Mouse (Mus musculus): ENCODE measurements around the gene Olfr1458.

Olfr1458 gene

GRCm38 (mm10) chr19:13106675-13107074 is at the start of gene Olfr1458:
TSS of gene Olfr1458 (minus strand) at chr19:13106775.
- DNase-seq (ENCODE audit: low spot score in 2 of 2) = no peak

GRCm38 (mm10) chr19:13149449-13149848 is 42.9 kb upstream of the Olfr1458 start, which contains the start of gene Olfr1459:
TSS of gene Olfr1459 (minus strand) at chr19:13149549.
- no peak for DNase-seq (ENCODE audit: low spot score in 2 of 2)

GRCm38 (mm10) chr19:13097791-13098190 is 8.8 kb downstream of the Olfr1458 start, which contains the start of gene Olfr1457:
TSS of gene Olfr1457 (minus strand) at chr19:13097891.
- no peak for DNase-seq (ENCODE audit: low spot score in 2 of 2)

- no peak for DNase-seq (ENCODE audit: low spot score in 2 of 2)
These were observed 12.7 kb downstream of the Olfr1458 start for GRCm38 (mm10) chr19:13093908-13094307.

GRCm38 (mm10) chr19:13060310-13060709 is 46.3 kb downstream of the Olfr1458 start, which contains the start of gene Olfr1454:
TSS of gene Olfr1454 (plus strand) at chr19:13060610.
- no peak for DNase-seq (ENCODE audit: low spot score in 2 of 2)

Data from right cerebral cortex, postnatal 10 days (tissue).